Comparison of ENCODE assay signal across 8 mouse cellular contexts in genomic region chr6:38551989-38552635, GRCm38 (mm10). TPM values are rescaled to one million over a fixed set of nuclear protein-coding genes. Genes with fewer than 3 reads are reported as not detected.
DNase-seq lines count a peak whose midpoint lies in the region; ATAC-seq lines count a peak whose summit lies in the region.

No protein-coding gene starts in this region.

- H3K9me3 ChIP-seq in intestine, embryonic 14.5 days (ENCODE audit: control insufficient read depth, low read length): no peaks in the 10 kb centered on the region

- under 1% methylated on average over 29 of the region's 32 CpGs for WGBS in intestine, embryonic 14.5 days

- intact Hi-C loops in gastrocnemius, postnatal 14 days (cut with DNase I; ENCODE audit: low total_unique reads): no loop called here
- intact Hi-C loops in left cerebral cortex, postnatal 14 days (cut with DNase I): no loop called here

- H3K36me3 ChIP-seq in intestine, embryonic 14.5 days (ENCODE audit: control insufficient read depth, insufficient read depth, low read length): peaks cover 12% of the 10 kb centered on the region; the same call in 1 of the 2 replicates

- DNase-seq in adrenal gland, adult (ENCODE audit: inconsistent age in 2 of 2, low spot score in 1 of 2): peak; percentile 99
- peak; percentile 98 for DNase-seq in embryo, embryonic 10.5 days (ENCODE audit: low spot score)
- DNase-seq in gastrocnemius, postnatal 14 days: peak; percentile 100
- peak; percentile 98 for DNase-seq in intestine, embryonic 14.5 days (ENCODE audit: low spot score)
- peak; percentile 97 to 98 for DNase-seq in left cerebral cortex, postnatal 14 days (ENCODE audit: low spot score in 2 of 2)
- DNase-seq in mesoderm, embryonic 11.5 days (ENCODE audit: low read depth, low spot score): peak; percentile 96
- peak; percentile 95 for DNase-seq in right cerebral cortex, postnatal 36 days (ENCODE audit: low spot score in 2 of 2)
- peak; percentile 99 for DNase-seq in yolk sac, embryonic 10.5 days (ENCODE audit: low spot score)

- ATAC-seq in intestine, embryonic 14.5 days (replicated peaks; ENCODE audit: low FRiP score, low TSS enrichment, low read depth): peak; percentile 94

- H3K27me3 ChIP-seq in intestine, embryonic 14.5 days (replicated peaks; ENCODE audit: control insufficient read depth, insufficient read depth, low read length): no peaks in the 10 kb centered on the region

- peak overlapping the region; percentile 64 for H3K4me3 ChIP-seq in intestine, embryonic 14.5 days (ENCODE audit: low read depth, low read length)

- peak overlapping the region; percentile 99 for H3K27ac ChIP-seq in intestine, embryonic 14.5 days (ENCODE audit: low read depth)

- peak overlapping the region; percentile 91 for H3K9ac ChIP-seq in intestine, embryonic 14.5 days (ENCODE audit: low read length)

- peaks cover 4% of the 10 kb centered on the region; the same call in 1 of the 2 replicates for H3K4me1 ChIP-seq in intestine, embryonic 14.5 days (replicated peaks; ENCODE audit: control insufficient read depth, insufficient read depth, low read length)

- H3K4me2 ChIP-seq in intestine, embryonic 14.5 days (ENCODE audit: low read length): peak overlapping the region; percentile 55

RNA-seq across cellular contexts. Expression of gene Luc7l2, which starts 1.0 kb away (rescaled TPM):
- 100 to 1,000 TPM in 1 of 2 experiments, 10 to 100 TPM in 1; 84.2 to 102 TPM for total RNA-seq in gastrocnemius, postnatal 14 days (2021)
- 47.1 and 52.3 TPM in 2 replicates for polyA plus RNA-seq in intestine, embryonic 14.5 days (2014; fragmentation: Nextera tagmentation; extraction: Ambion mirVana)
- 100 to 1,000 TPM; 152 to 154 TPM for total RNA-seq in left cerebral cortex, postnatal 14 days (2021)

RNA-seq across cellular contexts. Expression of gene Fmc1, which starts 18.8 kb away (rescaled TPM):
- total RNA-seq in gastrocnemius, postnatal 14 days (2021): 100 to 1,000 TPM; 125 to 149 TPM
- 156 and 164 TPM in 2 replicates for polyA plus RNA-seq in intestine, embryonic 14.5 days (2014; fragmentation: Nextera tagmentation; extraction: Ambion mirVana)
- 10 to 100 TPM; 51.9 to 54.4 TPM for total RNA-seq in left cerebral cortex, postnatal 14 days (2021)

Comparison
In these comparisons a context has a peak if more than half of its experiments do, and no peak if none do; other contexts are left out.
1. Peak in every context shown above with its lines: DNase-seq, ATAC-seq, H3K4me3 ChIP-seq and H3K27ac ChIP-seq.